In the genomic region with DNA sequence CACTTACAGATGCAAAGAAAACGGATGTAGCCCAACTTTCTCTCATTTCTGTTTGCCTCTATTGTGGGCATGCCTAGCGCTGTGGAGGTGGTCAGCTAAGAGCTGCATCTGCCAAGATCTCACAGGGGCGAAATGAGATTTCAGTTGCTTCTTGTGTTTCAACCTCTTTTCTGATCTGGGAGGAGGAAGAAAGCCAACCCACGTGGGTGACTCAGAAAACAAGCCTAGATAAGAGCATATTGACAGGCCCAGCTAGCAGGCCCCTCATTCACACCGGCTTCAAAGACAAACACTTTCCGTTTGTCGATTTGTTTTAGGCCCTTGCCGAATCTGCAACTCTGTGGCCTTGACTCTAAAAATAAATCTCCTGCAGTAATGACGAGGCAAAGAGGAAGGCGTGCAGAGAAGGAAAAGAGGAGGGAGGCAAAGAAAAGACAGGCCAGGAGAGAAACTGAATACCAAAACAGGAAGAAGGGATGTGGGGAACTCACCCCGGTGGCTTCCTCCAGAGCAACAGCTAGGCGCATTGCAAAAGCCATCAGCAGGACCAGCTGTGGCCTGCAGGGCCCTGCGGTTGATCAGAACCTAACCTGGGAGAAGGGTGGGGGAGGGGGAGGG, we compare ENCODE assay signal across 8 mouse cellular contexts.
DNase-seq lines count a peak whose midpoint lies in the region; ATAC-seq lines count a peak whose summit lies in the region.

No protein-coding gene starts in this region.

- peak overlapping the region; percentile 66 for H3K27ac ChIP-seq in heart, embryonic 12.5 days (ENCODE audit: poor library complexity, severe bottlenecking)

- ATAC-seq in heart, embryonic 12.5 days (ENCODE audit: insufficient number of reproducible peaks, low FRiP score), result no peak
- peak; percentile 80 for ATAC-seq in inflammation-experienced regulatory T-cells, adult 6 months

- intact Hi-C loops in heart, postnatal 25 days (cut with DNase I), result no loop called here

- no peak for DNase-seq in heart, postnatal 25 days (ENCODE audit: low spot score)
- peak; percentile 4 for DNase-seq in right cerebral cortex, postnatal 25 days
- no peak for DNase-seq in right cerebral cortex, postnatal 10 days (ENCODE audit: low spot score in 2 of 2)
- DNase-seq in thymus, postnatal 0 days (ENCODE audit: low spot score), result peak; percentile 68
- DNase-seq in layer of hippocampus, postnatal 10 days (ENCODE audit: low spot score in 2 of 2), result no peak
- DNase-seq in cerebellum, adult 8-10 months, result no peak

- H3K4me1 ChIP-seq in heart, embryonic 12.5 days (replicated peaks), result peaks cover 20% of the 10 kb centered on the region

- H3K9me3 ChIP-seq in heart, embryonic 12.5 days (replicated peaks), result no peaks in the 10 kb centered on the region

- no peak overlapping the region for H3K9ac ChIP-seq in heart, embryonic 12.5 days

- H3K4me2 ChIP-seq in heart, embryonic 12.5 days, result peak overlapping the region; percentile 10; the same call in 1 of the 2 replicates

- H3K4me3 ChIP-seq in heart, embryonic 12.5 days, result no peak overlapping the region

- H3K36me3 ChIP-seq in heart, embryonic 12.5 days, result no peaks in the 10 kb centered on the region

- WGBS in heart, embryonic 12.5 days, result 12% methylated on average over 13 of the region's 13 CpGs

- no peaks in the 10 kb centered on the region for H3K27me3 ChIP-seq in heart, embryonic 12.5 days (replicated peaks)

Comparison
In these comparisons a context has a peak if more than half of its experiments do, and no peak if none do; other contexts are left out.
1. DNase-seq: peak in right cerebral cortex, postnatal 25 days (single experiment) and thymus, postnatal 0 days (single experiment); none in heart, postnatal 25 days (single experiment), right cerebral cortex, postnatal 10 days (0 of 2), layer of hippocampus, postnatal 10 days (0 of 2) and cerebellum, adult 8-10 months (single experiment).